Mouse (Mus musculus): Measurements from ENCODE around the gene Bloc1s1. TPM values are rescaled to one million over a fixed set of nuclear protein-coding genes. Genes with fewer than 3 reads are reported as not detected.

Bloc1s1 gene
- polyA plus RNA-seq, 2 experiments = 95.9 to 99.2 TPM

- DNase-seq (ENCODE audit: low read depth in 3 of 3, low spot score in 3 of 3) (no peak), ATAC-seq (ENCODE audit: insufficient read depth) (no peak)
- Histone ChIP-seq H3K9me3 (ENCODE audit: control insufficient read depth, low read length) (no peaks in the 10 kb centered on the region), H3K4me3 (ENCODE audit: insufficient read depth in 1 of 2, low read depth in 2 of 2, low read length in 2 of 2) (no peak overlapping the region), H3K36me3 (replicated peaks; ENCODE audit: control insufficient read depth, insufficient read depth, low read depth) (no peaks in the 10 kb centered on the region), H3K27ac (no peak overlapping the region), H3K4me1 (replicated peaks; ENCODE audit: control insufficient read depth in 2 of 2, insufficient read depth in 2 of 2, low read length in 1 of 2) (peaks cover 12 to 17% of the 10 kb centered on the region in 2 experiments), H3K4me2 (ENCODE audit: low read depth) (no peak overlapping the region), H3K9ac (replicated peaks) (no peak overlapping the region), H3K27me3 (ENCODE audit: control insufficient read depth, insufficient read depth, low read length) (no peaks in the 10 kb centered on the region)
- WGBS (ENCODE audit: insufficient replicate concordance) = 69% methylated on average over 7 of the region's 7 CpGs
- TF ChIP-seq CTCF (IDR thresholded peaks at IDR 0.05; ENCODE audit: low read depth) (no peak), EP300 (IDR thresholded peaks at IDR 0.05; ENCODE audit: low read depth) (no peak)
Observed at GRCm38 (mm10) chr10:128919966-128920365, 3.9 kb downstream of the Bloc1s1 start.

GRCm38 (mm10) chr10:128919203-128919631, 4.6 kb downstream of the Bloc1s1 start:
- Histone ChIP-seq H3K4me3 (ENCODE audit: insufficient read depth in 1 of 2, low read depth in 2 of 2, low read length in 2 of 2) (no peak overlapping the region), H3K4me1 (replicated peaks; ENCODE audit: control insufficient read depth in 2 of 2, insufficient read depth in 2 of 2, low read length in 1 of 2) (peaks cover 12 to 17% of the 10 kb centered on the region in 2 experiments), H3K9ac (replicated peaks) (no peak overlapping the region), H3K9me3 (ENCODE audit: control insufficient read depth, low read length) (no peaks in the 10 kb centered on the region), H3K36me3 (replicated peaks; ENCODE audit: control insufficient read depth, insufficient read depth, low read depth) (no peaks in the 10 kb centered on the region), H3K27ac (no peak overlapping the region), H3K27me3 (ENCODE audit: control insufficient read depth, insufficient read depth, low read length) (no peaks in the 10 kb centered on the region), H3K4me2 (ENCODE audit: low read depth) (no peak overlapping the region)
- ATAC-seq (ENCODE audit: insufficient read depth) (no peak), DNase-seq (ENCODE audit: low read depth in 3 of 3, low spot score in 3 of 3) (peak; percentile 16 to 36 (median 24))
- whole genome bisulfite sequencing (ENCODE audit: insufficient replicate concordance) = 48% methylated on average over 6 of the region's 6 CpGs
- TF ChIP-seq EP300 (IDR thresholded peaks at IDR 0.05; ENCODE audit: low read depth) (no peak), CTCF (IDR thresholded peaks at IDR 0.05; ENCODE audit: low read depth) (no peak)

- WGBS (ENCODE audit: insufficient replicate concordance) = 63% methylated on average over 7 of the region's 7 CpGs
- Histone ChIP-seq H3K4me3 (ENCODE audit: insufficient read depth in 1 of 2, low read depth in 2 of 2, low read length in 2 of 2) (no peak overlapping the region), H3K27me3 (ENCODE audit: control insufficient read depth, insufficient read depth, low read length) (no peaks in the 10 kb centered on the region), H3K4me1 (replicated peaks; ENCODE audit: control insufficient read depth in 2 of 2, insufficient read depth in 2 of 2, low read length in 1 of 2) (peaks cover 7 to 11% of the 10 kb centered on the region in 2 experiments; a peak in 2 of 4 replicates), H3K27ac (no peak overlapping the region), H3K9ac (replicated peaks) (no peak overlapping the region), H3K9me3 (ENCODE audit: control insufficient read depth, low read length) (no peaks in the 10 kb centered on the region), H3K4me2 (ENCODE audit: low read depth) (peak overlapping the region; percentile 23; the same call in 1 of the 2 replicates), H3K36me3 (replicated peaks; ENCODE audit: control insufficient read depth, insufficient read depth, low read depth) (no peaks in the 10 kb centered on the region)
- no peak for TF ChIP-seq EP300 (IDR thresholded peaks at IDR 0.05; ENCODE audit: low read depth)
- DNase-seq (ENCODE audit: low read depth in 3 of 3, low spot score in 3 of 3) (no peak), ATAC-seq (ENCODE audit: insufficient read depth) (no peak)
Observed at GRCm38 (mm10) chr10:128918246-128918645, 5.6 kb downstream of the Bloc1s1 start.

- no peaks in the 10 kb centered on the region for H3K36me3 ChIP-seq (replicated peaks; ENCODE audit: control insufficient read depth, insufficient read depth, low read depth)
- no peak for ATAC-seq (ENCODE audit: insufficient read depth)
Observed at GRCm38 (mm10) chr10:128917400-128917799, 6.4 kb downstream of the Bloc1s1 start.

GRCm38 (mm10) chr10:128916665-128917064, 7.2 kb downstream of the Bloc1s1 start:
- Histone ChIP-seq H3K27ac (no peak overlapping the region), H3K36me3 (replicated peaks; ENCODE audit: control insufficient read depth, insufficient read depth, low read depth) (no peaks in the 10 kb centered on the region), H3K27me3 (ENCODE audit: control insufficient read depth, insufficient read depth, low read length) (no peaks in the 10 kb centered on the region), H3K4me2 (ENCODE audit: low read depth) (no peak overlapping the region), H3K4me1 (replicated peaks; ENCODE audit: control insufficient read depth in 2 of 2, insufficient read depth in 2 of 2, low read length in 1 of 2) (no peaks in the 10 kb centered on the region), H3K9me3 (ENCODE audit: control insufficient read depth, low read length) (no peaks in the 10 kb centered on the region), H3K4me3 (ENCODE audit: insufficient read depth in 1 of 2, low read depth in 2 of 2, low read length in 2 of 2) (no peak overlapping the region), H3K9ac (replicated peaks) (no peak overlapping the region)
- ATAC-seq (ENCODE audit: insufficient read depth) (no peak), DNase-seq (ENCODE audit: low read depth in 3 of 3, low spot score in 3 of 3) (no peak)
- 76% methylated on average over 3 of the region's 3 CpGs for WGBS (ENCODE audit: insufficient replicate concordance)
- no peak for TF ChIP-seq CTCF (IDR thresholded peaks at IDR 0.05; ENCODE audit: low read depth)
- no peak for TF ChIP-seq EP300 (IDR thresholded peaks at IDR 0.05; ENCODE audit: low read depth)

More at GRCm38 (mm10) chr10:128917400-128917799, 6.4 kb downstream of the Bloc1s1 start:
- WGBS (ENCODE audit: insufficient replicate concordance) = 71% methylated on average over 6 of the region's 6 CpGs
- no peaks in the 10 kb centered on the region for H3K27me3 ChIP-seq (ENCODE audit: control insufficient read depth, insufficient read depth, low read length)
- H3K27ac ChIP-seq = no peak overlapping the region
- H3K4me1 ChIP-seq (replicated peaks; ENCODE audit: control insufficient read depth in 2 of 2, insufficient read depth in 2 of 2, low read length in 1 of 2) = peaks cover 3 to 7% of the 10 kb centered on the region in 2 experiments; a peak in 2 of 4 replicates
- TF ChIP-seq EP300 (IDR thresholded peaks at IDR 0.05; ENCODE audit: low read depth) (no peak), CTCF (IDR thresholded peaks at IDR 0.05; ENCODE audit: low read depth) (no peak)
- H3K4me3 ChIP-seq (ENCODE audit: insufficient read depth in 1 of 2, low read depth in 2 of 2, low read length in 2 of 2) = no peak overlapping the region
- no peaks in the 10 kb centered on the region for H3K9me3 ChIP-seq (ENCODE audit: control insufficient read depth, low read length)
- no peak overlapping the region for H3K9ac ChIP-seq (replicated peaks)
- no peak overlapping the region for H3K4me2 ChIP-seq (ENCODE audit: low read depth)
- DNase-seq (ENCODE audit: low read depth in 3 of 3, low spot score in 3 of 3) = no peak

All from liver, embryonic 14.5 days (tissue).